ENCODE assay signal across 7 mouse cellular contexts in genomic region chr7:139233714-139234113, GRCm38 (mm10). TPM values are rescaled to one million over a fixed set of nuclear protein-coding genes. Genes with fewer than 3 reads are reported as not detected.
A peak's percentile ranks its signal among the peaks of the same experiment; 100 is the strongest.
DNase-seq lines count a peak whose midpoint lies in the region; ATAC-seq and TF ChIP-seq lines count a peak whose summit lies in the region.

No protein-coding gene starts in this region.

- peaks cover 3% of the 10 kb centered on the region; the same call in 1 of the 2 replicates for H3K27me3 ChIP-seq in embryonic facial prominence, embryonic 13.5 days
- H3K27me3 ChIP-seq in limb, embryonic 13.5 days = peaks cover 3% of the 10 kb centered on the region; the same call in 1 of the 2 replicates
- no peaks in the 10 kb centered on the region; the same call in 1 of the 2 replicates for H3K27me3 ChIP-seq in midbrain, embryonic 15.5 days (replicated peaks)
- H3K27me3 ChIP-seq in spleen, adult 2 months (ENCODE audit: control insufficient read depth, insufficient read depth, low read length) = no peaks in the 10 kb centered on the region

- H3K4me2 ChIP-seq in embryonic facial prominence, embryonic 13.5 days = 0 out of 2 replicates have a peak overlapping the region, but pooled peaks have one; percentile 17
- no peak overlapping the region for H3K4me2 ChIP-seq in limb, embryonic 13.5 days (replicated peaks)
- H3K4me2 ChIP-seq in midbrain, embryonic 15.5 days = no peak overlapping the region

- H3K9me3 ChIP-seq in embryonic facial prominence, embryonic 13.5 days = no peaks in the 10 kb centered on the region
- H3K9me3 ChIP-seq in limb, embryonic 13.5 days = no peaks in the 10 kb centered on the region
- H3K9me3 ChIP-seq in midbrain, embryonic 15.5 days = no peaks in the 10 kb centered on the region

- no peak overlapping the region for H3K4me3 ChIP-seq in embryonic facial prominence, embryonic 13.5 days
- no peak overlapping the region for H3K4me3 ChIP-seq in limb, embryonic 13.5 days
- no peak overlapping the region for H3K4me3 ChIP-seq in midbrain, embryonic 15.5 days
- no peak overlapping the region for H3K4me3 ChIP-seq in spleen, adult 2 months (ENCODE audit: extremely low read depth, insufficient read depth, insufficient read length)

- 0% methylated on average over 7 of the region's 7 CpGs for WGBS in embryonic facial prominence, embryonic 13.5 days
- 1% methylated on average over 7 of the region's 7 CpGs for WGBS in limb, embryonic 13.5 days
- WGBS in midbrain, embryonic 15.5 days = 2% methylated on average over 7 of the region's 7 CpGs
- 5% methylated on average over 7 of the region's 7 CpGs for WGBS in spleen, adult 2 months

- peak overlapping the region; percentile 45; the same call in 1 of the 2 replicates for H3K27ac ChIP-seq in embryonic facial prominence, embryonic 13.5 days
- H3K27ac ChIP-seq in limb, embryonic 13.5 days = no peak overlapping the region
- H3K27ac ChIP-seq in midbrain, embryonic 15.5 days = no peak overlapping the region
- H3K27ac ChIP-seq in spleen, adult 2 months (ENCODE audit: insufficient read depth, low read length) = no peak overlapping the region

- DNase-seq in adrenal gland, postnatal 10 days = peak; percentile 94
- peak; percentile 88 for DNase-seq in heart, adult 8-10 months (ENCODE audit: low spot score)
- peak; percentile 83 to 89 for DNase-seq in kidney, adult 8-10 months
- peak; percentile 41 to 85 for DNase-seq in spleen, adult 2 months (ENCODE audit: low read depth in 1 of 2, low spot score in 2 of 2)

- H3K9ac ChIP-seq in embryonic facial prominence, embryonic 13.5 days = no peak overlapping the region
- no peak overlapping the region for H3K9ac ChIP-seq in limb, embryonic 13.5 days
- no peak overlapping the region for H3K9ac ChIP-seq in midbrain, embryonic 15.5 days

- H3K36me3 ChIP-seq in embryonic facial prominence, embryonic 13.5 days = no peaks in the 10 kb centered on the region
- no peaks in the 10 kb centered on the region for H3K36me3 ChIP-seq in limb, embryonic 13.5 days
- H3K36me3 ChIP-seq in midbrain, embryonic 15.5 days (replicated peaks) = no peaks in the 10 kb centered on the region
- no peaks in the 10 kb centered on the region for H3K36me3 ChIP-seq in spleen, adult 2 months (ENCODE audit: control insufficient read depth, insufficient read depth, low read length)

- peak; percentile 95 for TF ChIP-seq CTCF in spleen, adult 2 months (IDR thresholded peaks at IDR 0.05; ENCODE audit: extremely low read depth, insufficient read depth, insufficient read length, insufficient replicate concordance)

- peaks cover 21% of the 10 kb centered on the region for H3K4me1 ChIP-seq in embryonic facial prominence, embryonic 13.5 days
- H3K4me1 ChIP-seq in limb, embryonic 13.5 days = peaks cover 15% of the 10 kb centered on the region
- H3K4me1 ChIP-seq in midbrain, embryonic 15.5 days = peaks cover 12% of the 10 kb centered on the region
- peaks cover 4% of the 10 kb centered on the region; the same call in 1 of the 2 replicates for H3K4me1 ChIP-seq in spleen, adult 2 months (ENCODE audit: control insufficient read depth, insufficient read depth, insufficient read length)

- TF ChIP-seq POLR2A in spleen, adult 2 months (IDR thresholded peaks at IDR 0.05; ENCODE audit: low read depth, low read length) = no peak

- ATAC-seq in embryonic facial prominence, embryonic 13.5 days (ENCODE audit: insufficient number of reproducible peaks, insufficient read depth, low FRiP score, low TSS enrichment, low read depth) = peak; percentile 84
- peak; percentile 66; the same call in 1 of the 2 replicates for ATAC-seq in limb, embryonic 13.5 days (ENCODE audit: low FRiP score, low read depth)
- peak; percentile 73 for ATAC-seq in midbrain, embryonic 15.5 days (replicated peaks)

RNA-seq across cellular contexts. Expression of gene Pwwp2b, which starts 14.6 kb away (rescaled TPM):
- 10 to 100 TPM in 1 of 2 experiments, 1 to 10 TPM in 1; 9.2 to 22.2 TPM for total RNA-seq in adrenal gland, postnatal 10 days (2021)
- 13.7 and 16.0 TPM in 2 replicates for polyA plus RNA-seq in embryonic facial prominence, embryonic 13.5 days (2015; fragmentation: Nextera tagmentation; extraction: Ambion mirVana)
- 10 to 100 TPM in 2 of 4 experiments, 1 to 10 TPM in 2; 8.1 to 12.5 (median 10.0) TPM for total RNA-seq in heart, adult 8-10 months (2022)
- 10.7 and 11.7 TPM in 2 replicates for polyA plus RNA-seq in limb, embryonic 13.5 days (2015; fragmentation: Nextera tagmentation; extraction: Ambion mirVana)
- polyA plus RNA-seq in midbrain, embryonic 15.5 days (2015; fragmentation: Nextera tagmentation; extraction: Ambion mirVana) = 5.2 and 5.3 TPM in 2 replicates
- polyA plus RNA-seq in spleen, adult 2 months (2012; rRNA removed) = 6.4 and 7.6 TPM in 2 replicates

RNA-seq across cellular contexts. Expression of gene Stk32c, which starts 20.6 kb away (rescaled TPM):
- total RNA-seq in adrenal gland, postnatal 10 days (2021) = 1 to 10 TPM; 2.7 to 3.5 TPM
- 0.18 and 0.22 TPM in 2 replicates for polyA plus RNA-seq in embryonic facial prominence, embryonic 13.5 days (2015; fragmentation: Nextera tagmentation; extraction: Ambion mirVana)
- total RNA-seq in heart, adult 8-10 months (2022) = under 1 TPM; 0.41 to 0.92 (median 0.43) TPM
- polyA plus RNA-seq in limb, embryonic 13.5 days (2015; fragmentation: Nextera tagmentation; extraction: Ambion mirVana) = 0.13 and 0.17 TPM in 2 replicates
- polyA plus RNA-seq in midbrain, embryonic 15.5 days (2015; fragmentation: Nextera tagmentation; extraction: Ambion mirVana) = 2.3 and 2.4 TPM in 2 replicates
- 7.5 and 9.4 TPM in 2 replicates for polyA plus RNA-seq in spleen, adult 2 months (2012; rRNA removed)

RNA-seq across cellular contexts. Expression of gene Lrrc27, which starts 20.9 kb away (rescaled TPM):
- 1 to 10 TPM; 3.9 to 7.7 TPM for total RNA-seq in adrenal gland, postnatal 10 days (2021)
- 2.0 and 2.1 TPM in 2 replicates for polyA plus RNA-seq in embryonic facial prominence, embryonic 13.5 days (2015; fragmentation: Nextera tagmentation; extraction: Ambion mirVana)
- total RNA-seq in heart, adult 8-10 months (2022) = 10 to 100 TPM; 15.6 to 18.8 (median 16.4) TPM
- 1.8 and 2.3 TPM in 2 replicates for polyA plus RNA-seq in limb, embryonic 13.5 days (2015; fragmentation: Nextera tagmentation; extraction: Ambion mirVana)
- 4.1 and 4.6 TPM in 2 replicates for polyA plus RNA-seq in midbrain, embryonic 15.5 days (2015; fragmentation: Nextera tagmentation; extraction: Ambion mirVana)
- 1.8 and 2.3 TPM in 2 replicates for polyA plus RNA-seq in spleen, adult 2 months (2012; rRNA removed)
